Mouse (Mus musculus): ENCODE measurements around the gene Gbx1. TPM values are rescaled to one million over a fixed set of nuclear protein-coding genes. Genes with fewer than 3 reads are reported as not detected.

Gene Gbx1
- polyA plus RNA-seq, 1 experiment = not detected

DNA sequence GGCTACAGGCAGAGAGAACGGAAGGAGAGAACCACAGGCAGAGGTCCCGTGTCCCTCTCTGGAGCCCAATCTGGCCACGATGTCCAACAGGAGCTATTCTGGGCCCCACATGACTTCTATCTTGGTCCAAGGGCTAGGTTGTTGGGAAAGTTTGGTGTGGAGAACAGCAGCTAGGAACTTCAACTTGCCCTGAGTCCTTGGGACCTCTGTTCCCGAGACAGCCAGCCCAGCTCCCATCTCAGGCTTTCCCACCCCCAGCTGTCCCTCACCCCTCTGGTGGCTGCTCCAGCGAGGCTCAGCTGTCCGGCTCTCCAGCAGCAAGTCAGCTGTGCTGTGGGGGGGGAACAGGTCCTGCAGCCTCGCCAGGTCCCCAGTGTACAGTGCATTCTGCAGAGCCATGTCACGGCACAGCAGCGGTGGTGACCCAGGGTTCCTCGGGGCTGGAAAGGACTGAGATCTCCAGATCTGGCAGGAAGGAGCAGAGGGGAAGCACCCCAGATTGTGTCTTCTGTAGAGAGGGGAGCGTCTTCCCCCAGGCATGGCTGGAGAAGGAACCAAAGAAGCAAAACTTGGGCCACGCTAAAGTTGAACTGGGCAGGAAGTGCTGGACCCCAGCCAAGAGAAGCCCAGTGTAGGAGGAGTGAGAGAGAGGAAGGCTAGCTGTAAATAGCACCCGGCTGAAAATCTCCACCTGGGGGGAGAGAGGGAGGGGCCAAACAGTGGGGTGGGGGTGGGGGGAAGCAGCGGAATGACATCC lies 13.6 kb upstream of the Gbx1 start, which contains the start of gene Asb10:
Asb10 (minus strand) TSS at position 592 of the 757 bp plus-strand sequence.
- H3K36me3 ChIP-seq (replicated peaks; ENCODE audit: low read length) = no peaks in the 10 kb centered on the region
- peaks cover 92% of the 10 kb centered on the region for H3K27me3 ChIP-seq (replicated peaks)
- 0 out of 2 replicates have a peak, but pooled peaks cover 3% of the 10 kb centered on the region for H3K9me3 ChIP-seq
- peak within 1 kb of the TSS; percentile 5 for H3K4me3 ChIP-seq (replicated peaks)
- H3K4me1 ChIP-seq = peaks cover 13% of the 10 kb centered on the region
- no peak for TF ChIP-seq FLI1 (IDR thresholded peaks at IDR 0.05; ENCODE audit: low read length)
- TF ChIP-seq GATA1 (IDR thresholded peaks at IDR 0.05; ENCODE audit: borderline replicate concordance, low read length) = no peak

DNA sequence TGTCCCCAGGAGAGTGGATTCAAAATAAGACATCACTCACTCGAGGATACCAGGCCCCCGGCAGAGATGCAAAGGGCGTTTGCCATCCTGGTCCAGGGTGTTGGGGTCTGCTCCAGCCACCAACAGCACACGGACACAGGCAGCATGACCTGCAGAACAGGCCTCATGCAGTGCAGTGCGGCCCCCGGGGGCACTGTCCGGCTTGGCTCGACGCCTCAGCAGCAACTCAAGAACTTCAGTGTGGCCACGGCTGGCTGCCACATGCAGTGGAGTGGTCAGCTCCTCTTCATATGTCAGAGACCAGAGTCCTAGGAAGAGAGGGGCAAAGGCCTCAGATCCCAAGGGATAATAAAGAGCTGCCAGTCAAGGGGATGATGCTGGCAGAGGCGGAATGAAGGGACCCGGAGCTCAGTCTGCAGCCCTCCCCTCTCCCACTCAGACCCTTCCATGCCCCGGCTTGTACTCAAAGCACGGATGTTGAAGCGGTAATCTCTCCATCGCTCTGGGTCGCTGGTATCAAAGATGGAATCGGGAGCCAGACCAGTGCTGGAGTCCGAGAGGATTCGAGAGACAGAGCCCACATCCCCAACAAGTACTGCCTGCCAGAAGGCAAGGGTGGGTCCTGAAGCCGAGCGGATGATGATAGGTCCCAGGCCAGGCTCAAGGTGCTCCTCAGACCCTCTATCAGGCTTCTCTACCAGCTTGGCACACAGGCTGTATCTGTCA lies 12.7 kb upstream of the Gbx1 start:
- H3K4me3 ChIP-seq (replicated peaks) = no peak overlapping the region
- TF ChIP-seq FLI1 (IDR thresholded peaks at IDR 0.05; ENCODE audit: low read length) (no peak), GATA1 (IDR thresholded peaks at IDR 0.05; ENCODE audit: borderline replicate concordance, low read length) (no peak)
- no peaks in the 10 kb centered on the region for H3K36me3 ChIP-seq (replicated peaks; ENCODE audit: low read length)
- H3K27me3 ChIP-seq (replicated peaks) = peaks cover 89% of the 10 kb centered on the region
- 0 out of 2 replicates have a peak, but pooled peaks cover 3% of the 10 kb centered on the region for H3K9me3 ChIP-seq
- H3K4me1 ChIP-seq = peaks cover 13% of the 10 kb centered on the region

DNA sequence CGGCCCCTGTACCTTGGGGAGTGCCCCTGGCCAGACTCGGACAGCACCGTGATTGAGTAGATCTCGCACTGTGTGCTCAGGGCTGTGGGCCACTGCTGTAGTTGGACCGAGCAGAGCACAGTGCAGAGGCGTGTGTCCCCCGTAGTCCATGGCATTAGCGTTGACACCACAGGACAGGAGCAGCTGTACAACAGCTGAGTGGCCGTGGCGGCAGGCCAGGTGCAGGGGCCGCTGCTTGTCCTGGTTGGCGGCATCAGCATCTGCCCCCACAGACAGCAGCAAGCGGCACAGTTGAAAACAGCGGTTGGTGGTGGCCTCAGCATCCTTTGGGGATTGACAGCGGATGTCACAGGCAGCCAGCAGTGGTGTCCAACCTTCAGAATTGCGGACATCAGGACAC lies 10.6 kb upstream of the Gbx1 start:
- Histone ChIP-seq H3K36me3 (replicated peaks; ENCODE audit: low read length) (no peaks in the 10 kb centered on the region), H3K4me3 (replicated peaks) (peak overlapping the region; percentile 2), H3K27me3 (replicated peaks) (peaks cover 91% of the 10 kb centered on the region), H3K4me1 (peaks cover 13% of the 10 kb centered on the region), H3K9me3 (0 out of 2 replicates have a peak, but pooled peaks cover 3% of the 10 kb centered on the region)
- no peak for TF ChIP-seq GATA1 (IDR thresholded peaks at IDR 0.05; ENCODE audit: borderline replicate concordance, low read length)
- TF ChIP-seq FLI1 (IDR thresholded peaks at IDR 0.05; ENCODE audit: low read length) = no peak

DNA sequence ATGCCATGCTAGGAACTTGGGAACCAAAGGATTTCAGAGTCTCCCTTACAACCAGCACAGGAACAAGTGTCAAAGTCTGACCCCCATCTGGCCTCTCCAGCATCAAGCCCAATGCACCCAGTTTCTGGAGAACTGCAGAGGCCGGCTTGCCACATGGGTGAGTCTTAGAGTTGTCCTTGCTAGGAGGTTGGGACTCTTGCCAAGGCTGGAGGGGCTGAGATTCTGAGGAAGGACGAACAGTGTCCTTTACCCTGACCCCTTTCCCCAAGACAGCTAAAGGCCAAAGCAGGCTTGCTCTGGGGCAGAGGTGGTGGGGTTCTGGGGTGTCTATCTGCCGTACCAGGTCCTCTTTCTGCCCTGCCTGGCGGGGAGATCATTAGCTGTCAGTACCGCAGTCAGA lies 9.5 kb upstream of the Gbx1 start:
- peaks cover 94% of the 10 kb centered on the region for H3K27me3 ChIP-seq (replicated peaks)
- no peak for TF ChIP-seq FLI1 (IDR thresholded peaks at IDR 0.05; ENCODE audit: low read length)
- TF ChIP-seq GATA1 (IDR thresholded peaks at IDR 0.05; ENCODE audit: borderline replicate concordance, low read length) = no peak
- H3K4me3 ChIP-seq (replicated peaks) = no peak overlapping the region
- H3K9me3 ChIP-seq = 0 out of 2 replicates have a peak, but pooled peaks cover 3% of the 10 kb centered on the region
- H3K4me1 ChIP-seq = peaks cover 13% of the 10 kb centered on the region
- no peaks in the 10 kb centered on the region for H3K36me3 ChIP-seq (replicated peaks; ENCODE audit: low read length)

DNA sequence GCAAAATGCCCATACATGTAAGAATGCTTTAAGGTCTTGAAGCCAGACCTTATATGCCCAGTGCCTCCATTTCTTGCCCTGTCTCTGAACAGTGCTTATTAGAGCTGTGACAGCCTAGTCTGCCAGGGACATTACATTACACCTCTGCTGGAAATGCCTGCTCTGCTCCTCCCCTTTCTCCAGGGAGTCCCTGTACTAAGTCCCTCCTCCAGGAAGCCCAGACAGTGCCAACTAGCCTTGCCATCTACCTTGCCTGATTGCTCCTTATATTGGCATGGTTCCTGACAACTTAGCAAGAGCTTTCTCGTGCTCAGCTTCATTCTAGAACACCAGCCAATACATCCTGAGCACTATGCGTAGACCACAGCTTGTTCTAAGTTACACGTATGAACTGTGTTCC lies 8.7 kb upstream of the Gbx1 start:
- Histone ChIP-seq H3K4me1 (peaks cover 8% of the 10 kb centered on the region), H3K36me3 (replicated peaks; ENCODE audit: low read length) (no peaks in the 10 kb centered on the region), H3K9me3 (0 out of 2 replicates have a peak, but pooled peaks cover 3% of the 10 kb centered on the region), H3K27me3 (replicated peaks) (peaks cover 95% of the 10 kb centered on the region), H3K4me3 (replicated peaks) (no peak overlapping the region)
- no peak for TF ChIP-seq FLI1 (IDR thresholded peaks at IDR 0.05; ENCODE audit: low read length)
- TF ChIP-seq GATA1 (IDR thresholded peaks at IDR 0.05; ENCODE audit: borderline replicate concordance, low read length) = no peak

DNA sequence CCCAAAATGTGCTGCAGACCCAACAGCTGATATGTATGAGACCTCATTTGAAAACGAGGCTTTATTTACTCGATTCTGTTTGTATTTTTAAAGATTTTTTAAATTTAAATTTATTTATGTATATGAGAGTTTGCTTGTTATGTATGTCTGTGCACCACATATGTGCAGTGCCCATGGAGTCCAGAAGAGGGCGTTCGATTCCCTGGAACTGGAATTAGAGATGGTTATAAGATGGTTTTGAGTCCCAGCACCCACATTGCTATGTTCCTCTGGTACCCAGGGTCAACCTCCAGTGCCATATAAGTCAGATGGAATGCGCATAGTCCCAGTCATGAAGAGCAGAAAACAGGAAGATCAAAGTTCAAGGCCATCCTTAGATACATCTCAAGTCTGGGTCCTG lies 7.3 kb upstream of the Gbx1 start:
- no peaks in the 10 kb centered on the region for H3K36me3 ChIP-seq (replicated peaks; ENCODE audit: low read length)
- H3K9me3 ChIP-seq = 0 out of 2 replicates have a peak, but pooled peaks cover 3% of the 10 kb centered on the region
- H3K27me3 ChIP-seq (replicated peaks) = peaks cover 94% of the 10 kb centered on the region
- TF ChIP-seq GATA1 (IDR thresholded peaks at IDR 0.05; ENCODE audit: borderline replicate concordance, low read length) (no peak), FLI1 (IDR thresholded peaks at IDR 0.05; ENCODE audit: low read length) (no peak)
- H3K4me3 ChIP-seq (replicated peaks) = no peak overlapping the region
- peaks cover 6% of the 10 kb centered on the region; the same call in 1 of the 2 replicates for H3K4me1 ChIP-seq

DNA sequence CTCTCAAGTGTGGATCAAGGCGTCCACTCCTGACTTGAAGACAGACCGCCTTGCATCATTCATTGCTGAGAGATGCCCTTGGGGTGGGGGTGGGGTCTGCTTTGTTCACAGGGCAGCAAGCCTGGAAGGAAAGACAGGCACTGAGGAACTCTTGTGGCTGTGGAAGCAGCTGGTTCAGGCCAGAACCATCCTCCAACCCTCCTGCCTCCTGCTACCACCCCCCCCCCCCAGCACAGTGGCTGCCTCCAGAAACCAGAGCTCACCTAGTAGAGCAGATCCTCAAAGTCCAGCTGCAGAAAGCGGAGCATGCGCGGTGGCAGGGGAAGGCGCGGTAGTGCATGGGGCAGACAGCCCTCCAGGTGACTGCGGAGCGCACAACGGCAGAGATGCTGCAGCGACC lies 6.4 kb upstream of the Gbx1 start:
- Histone ChIP-seq H3K27me3 (replicated peaks) (peaks cover 95% of the 10 kb centered on the region), H3K9me3 (0 out of 2 replicates have a peak, but pooled peaks cover 3% of the 10 kb centered on the region), H3K4me3 (replicated peaks) (no peak overlapping the region), H3K4me1 (peaks cover 6% of the 10 kb centered on the region; the same call in 1 of the 2 replicates), H3K36me3 (replicated peaks; ENCODE audit: low read length) (no peaks in the 10 kb centered on the region)
- TF ChIP-seq GATA1 (IDR thresholded peaks at IDR 0.05; ENCODE audit: borderline replicate concordance, low read length) (no peak), FLI1 (IDR thresholded peaks at IDR 0.05; ENCODE audit: low read length) (no peak)

DNA sequence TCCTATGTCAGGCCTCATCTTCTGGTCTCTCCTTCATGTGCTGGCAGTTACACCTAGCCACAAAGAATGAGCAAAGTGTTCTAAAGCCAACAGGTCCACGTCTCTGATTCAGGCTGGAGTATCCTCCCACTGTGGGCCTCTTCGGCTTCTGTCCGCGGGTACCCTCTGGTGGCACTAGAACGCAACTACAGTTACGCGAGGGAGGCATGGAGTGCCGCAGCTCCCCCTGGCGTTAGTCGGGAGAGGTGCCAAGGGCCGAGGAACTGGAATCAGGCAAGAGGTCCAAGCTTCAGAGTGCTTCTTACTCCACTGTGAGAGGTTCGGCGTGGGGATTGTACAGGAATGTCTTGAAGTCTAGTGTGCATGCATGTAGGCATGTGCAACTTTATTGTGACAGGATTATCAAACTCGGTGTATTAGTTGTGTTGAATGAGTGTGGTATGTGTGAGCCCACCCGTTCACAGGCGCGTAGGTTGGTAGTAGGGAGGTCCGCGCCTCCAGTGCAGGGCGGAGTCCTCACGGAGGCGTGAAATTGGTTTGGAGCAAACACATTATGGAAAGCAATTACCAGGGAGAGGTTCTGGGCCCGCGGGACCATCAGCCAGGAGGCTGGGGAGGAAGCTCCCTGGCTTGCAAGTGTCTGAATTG lies 3.2 kb upstream of the Gbx1 start:
- TF ChIP-seq FLI1 (IDR thresholded peaks at IDR 0.05; ENCODE audit: low read length) (no peak), GATA1 (IDR thresholded peaks at IDR 0.05; ENCODE audit: borderline replicate concordance, low read length) (no peak)
- no peak overlapping the region for H3K4me3 ChIP-seq (replicated peaks)
- no peaks in the 10 kb centered on the region for H3K9me3 ChIP-seq
- no peaks in the 10 kb centered on the region for H3K36me3 ChIP-seq (replicated peaks; ENCODE audit: low read length)
- H3K4me1 ChIP-seq = peaks cover 23% of the 10 kb centered on the region
- peaks cover 97% of the 10 kb centered on the region for H3K27me3 ChIP-seq (replicated peaks)

DNA sequence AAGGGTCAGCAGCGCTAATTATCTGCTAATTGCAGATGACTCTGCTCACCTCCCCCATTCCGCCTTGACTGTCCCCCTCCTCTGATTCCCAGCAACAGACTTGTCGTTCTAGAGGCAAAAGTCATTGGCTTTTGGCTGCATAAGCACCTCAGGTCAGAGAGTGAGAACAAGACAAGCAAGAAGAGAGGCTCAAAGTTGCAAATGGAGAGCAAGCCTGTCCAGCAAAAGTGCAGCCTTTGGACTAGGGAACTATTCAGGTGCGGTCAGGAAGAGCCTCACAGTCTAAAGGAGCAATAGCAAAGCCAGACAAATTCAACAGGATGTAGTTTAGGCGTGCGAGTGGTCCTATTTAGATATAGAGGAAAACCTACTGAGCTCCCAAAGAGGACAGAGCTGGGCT lies 778 bp upstream of the Gbx1 start:
- TF ChIP-seq FLI1 (IDR thresholded peaks at IDR 0.05; ENCODE audit: low read length) (no peak), GATA1 (IDR thresholded peaks at IDR 0.05; ENCODE audit: borderline replicate concordance, low read length) (no peak)
- H3K4me1 ChIP-seq = peaks cover 23% of the 10 kb centered on the region
- H3K36me3 ChIP-seq (replicated peaks; ENCODE audit: low read length) = no peaks in the 10 kb centered on the region
- H3K9me3 ChIP-seq = no peaks in the 10 kb centered on the region
- no peak overlapping the region for H3K4me3 ChIP-seq (replicated peaks)
- peaks cover 99% of the 10 kb centered on the region for H3K27me3 ChIP-seq (replicated peaks)

All from megakaryocyte, embryonic 14.5 days (primary cell).